Mouse (Mus musculus) limb, embryonic 14.5 days (tissue): ENCODE measurements around the gene Ifi27l2b. TPM values are rescaled to one million over a fixed set of nuclear protein-coding genes. Genes with fewer than 3 reads are reported as not detected.

ENCODE experiments used
- ATAC-seq: fragments of 200-750 bp; cut with Nextera tagmentation; 2 replicates; pipeline ENCODE4 v1.8.0; 2017; ENCODE audit warnings: low read depth, moderate number of reproducible peaks, moderate TSS enrichment; ENCODE audit not compliant: low FRiP score
- DNase-seq: peaks from one replicate; pipeline ENCODE4 v3.0.0-alpha.2; 2015; ENCODE audit warnings: low spot score
- H3K27ac ChIP-seq: fragments of 300-500 bp; sonication (generic); replicated peaks from 2 replicates; pipeline ENCODE4 v1.5.1; 2014; ENCODE audit warnings: low read depth, mild to moderate bottlenecking, low read length, moderate library complexity, mixed read lengths
- H3K27me3 ChIP-seq: fragments of 300-500 bp; sonication (generic); 2 replicates; pipeline ENCODE4 v1.6.1; 2014; ENCODE audit warnings: low read length, mixed read lengths; ENCODE audit not compliant: control insufficient read depth, insufficient read depth
- H3K36me3 ChIP-seq: fragments of 300-500 bp; sonication (generic); 2 replicates; pipeline ENCODE4 v1.6.1; 2014; ENCODE audit warnings: mild to moderate bottlenecking, low read length, moderate library complexity, mixed read lengths; ENCODE audit not compliant: control insufficient read depth, insufficient read depth
- H3K4me1 ChIP-seq: fragments of 300-500 bp; sonication (generic); 2 replicates; pipeline ENCODE4 v1.6.1; 2014; ENCODE audit warnings: antibody characterized with exemption, low read length, mixed read lengths; ENCODE audit not compliant: control insufficient read depth, insufficient read depth
- H3K4me2 ChIP-seq: fragments of 300-500 bp; sonication (generic); replicated peaks from 2 replicates; pipeline ENCODE4 v1.6.1; 2014; ENCODE audit warnings: low read depth, mild to moderate bottlenecking, low read length, moderate library complexity; ENCODE audit not compliant: severe bottlenecking
- H3K4me3 ChIP-seq: fragments of 300-500 bp; sonication (generic); replicated peaks from 2 replicates; pipeline ENCODE4 v1.5.1; 2014; ENCODE audit warnings: low read length
- H3K9ac ChIP-seq: fragments of 300-500 bp; sonication (generic); 2 replicates; pipeline ENCODE4 v1.6.1; 2014; ENCODE audit warnings: mild to moderate bottlenecking, low read depth, low read length, moderate library complexity; ENCODE audit not compliant: severe bottlenecking
- H3K9me3 ChIP-seq: fragments of 300-500 bp; sonication (generic); 2 replicates; pipeline ENCODE4 v1.6.1; 2016; ENCODE audit warnings: low read length; ENCODE audit not compliant: control insufficient read depth
- POLR2A ChIP-seq: fragments of 200-500 bp; IDR thresholded peaks from 2 replicates; pipeline ENCODE4 v1.8.0; 2012; ENCODE audit warnings: inconsistent platforms, mild to moderate bottlenecking, moderate library complexity, borderline replicate concordance; ENCODE audit not compliant: insufficient read depth, insufficient read length; ENCODE audit errors: extremely low read depth
- WGBS: fragments of 180-500 bp; shearing (Covaris S2); extraction: QIAGEN DNeasy Blood & Tissue Kit; methylation state at CpG from one replicate; pipeline ENCODE4 v1.1.7; 2014; 5-methylcytosine and 5-hydroxymethylcytosine counted together
- polyA plus RNA-seq, 2 experiments: library from polyadenylated mRNA; depleted of rRNA in 1 of 2; stranded (reverse) in 1 of 2; unstranded in 1 of 2; fragments of >200 nt; fragmentation: Nextera tagmentation in 1 of 2; extraction: Ambion mirVana in 1 of 2; gene quantifications; 2 replicates each; pipeline versions ENCODE4 v1.2.1 to v1.2.3; 2012 to 2014

Ifi27l2b gene
- polyA plus RNA-seq (2012; rRNA removed): not detected in 2 replicates
- polyA plus RNA-seq (2014; fragmentation: Nextera tagmentation; extraction: Ambion mirVana): not detected in 2 replicates

GRCm38 (mm10) chr12:103457140-103457539 lies at the start of gene Ifi27l2b:
Ifi27l2b (minus strand) TSS chr12:103457223.
- no peak within 1 kb of the TSS for H3K27ac ChIP-seq
- DNase-seq: no peak
- no peaks in the 10 kb centered on the region for H3K9me3 ChIP-seq
- 62% methylated on average over 3 of the region's 3 CpGs for WGBS
- TF ChIP-seq POLR2A: no peak
- no peaks in the 10 kb centered on the region for H3K36me3 ChIP-seq
- H3K4me3 ChIP-seq: no peak within 1 kb of the TSS
- no peaks in the 10 kb centered on the region for H3K27me3 ChIP-seq
- no peak for ATAC-seq
- H3K4me2 ChIP-seq: no peak within 1 kb of the TSS
- H3K4me1 ChIP-seq: no peaks in the 10 kb centered on the region
- H3K9ac ChIP-seq: no peak within 1 kb of the TSS

- Histone ChIP-seq H3K4me3 (no peak overlapping the region), H3K9ac (no peak overlapping the region), H3K27ac (no peak overlapping the region), H3K4me2 (no peak overlapping the region), H3K4me1 (no peaks in the 10 kb centered on the region), H3K36me3 (no peaks in the 10 kb centered on the region), H3K27me3 (no peaks in the 10 kb centered on the region), H3K9me3 (no peaks in the 10 kb centered on the region)
- no peak for ATAC-seq
- DNase-seq: no peak
- TF ChIP-seq POLR2A: no peak
- 72% methylated on average over 3 of the region's 3 CpGs for WGBS
These were observed 47.4 kb upstream of the Ifi27l2b start for GRCm38 (mm10) chr12:103504402-103504801.

DNA sequence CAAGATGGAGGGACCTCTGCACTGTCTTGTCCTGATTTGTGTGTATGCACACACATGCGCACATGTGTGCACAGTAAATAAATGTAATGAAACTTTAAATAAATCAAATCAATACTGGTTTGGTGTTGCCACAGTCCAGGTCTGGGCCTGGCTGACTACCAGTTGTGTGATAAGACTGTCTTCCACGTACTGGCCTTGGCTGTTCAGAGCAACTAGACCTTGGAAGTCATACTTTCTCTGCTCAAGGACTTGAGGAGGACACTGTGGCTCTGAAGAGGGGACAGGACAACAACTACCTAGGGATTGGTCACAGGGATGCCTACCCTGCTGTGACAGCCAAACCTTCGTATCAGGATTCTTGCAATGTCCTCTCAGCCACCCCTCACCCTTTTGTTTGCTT lies 46.3 kb upstream of the Ifi27l2b start:
- TF ChIP-seq POLR2A: no peak
- Histone ChIP-seq H3K9ac (no peak overlapping the region), H3K27ac (no peak overlapping the region), H3K27me3 (no peaks in the 10 kb centered on the region), H3K4me3 (no peak overlapping the region), H3K36me3 (no peaks in the 10 kb centered on the region), H3K4me2 (no peak overlapping the region), H3K9me3 (no peaks in the 10 kb centered on the region), H3K4me1 (no peaks in the 10 kb centered on the region)
- DNase-seq (no peak), ATAC-seq (no peak)
- WGBS: 93% methylated on average over 3 of the region's 3 CpGs

GRCm38 (mm10) chr12:103499261-103499660 lies 42.2 kb upstream of the Ifi27l2b start:
- Histone ChIP-seq H3K27ac (no peak overlapping the region), H3K4me3 (no peak overlapping the region), H3K27me3 (no peaks in the 10 kb centered on the region), H3K9me3 (no peaks in the 10 kb centered on the region), H3K36me3 (no peaks in the 10 kb centered on the region), H3K4me2 (no peak overlapping the region), H3K9ac (no peak overlapping the region), H3K4me1 (no peaks in the 10 kb centered on the region)
- WGBS: 78% methylated on average over 2 of the region's 2 CpGs
- DNase-seq (no peak), ATAC-seq (no peak)
- no peak for TF ChIP-seq POLR2A

- Histone ChIP-seq H3K36me3 (no peaks in the 10 kb centered on the region), H3K4me3 (no peak overlapping the region), H3K9me3 (no peaks in the 10 kb centered on the region), H3K4me1 (no peaks in the 10 kb centered on the region), H3K4me2 (no peak overlapping the region), H3K9ac (no peak overlapping the region), H3K27ac (no peak overlapping the region), H3K27me3 (no peaks in the 10 kb centered on the region)
- whole genome bisulfite sequencing: 68% methylated on average over 5 of the region's 5 CpGs
- ATAC-seq: no peak
- no peak for DNase-seq
- TF ChIP-seq POLR2A: no peak
These were observed 41.7 kb upstream of the Ifi27l2b start for GRCm38 (mm10) chr12:103498768-103499167.

DNA sequence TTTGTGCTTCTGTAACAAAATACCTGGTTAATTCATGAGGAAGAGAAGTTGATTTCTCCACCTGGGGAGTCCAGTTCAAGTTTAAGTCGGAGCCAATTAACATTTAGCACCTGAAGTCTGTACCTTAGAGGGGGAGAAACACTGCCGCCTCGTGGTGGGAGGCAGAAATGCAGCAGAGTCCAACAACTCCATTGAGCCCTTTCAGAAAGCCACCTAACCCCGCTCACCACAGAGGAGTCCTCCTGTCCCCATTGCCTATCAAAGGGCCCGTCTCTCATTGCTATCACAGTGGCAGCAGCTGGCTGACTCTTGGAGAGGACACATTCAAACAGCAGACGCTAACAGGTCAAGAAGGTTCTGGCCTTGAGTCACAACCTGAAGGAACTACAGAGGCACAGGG lies 37.5 kb upstream of the Ifi27l2b start:
- Histone ChIP-seq H3K27ac (no peak overlapping the region), H3K4me1 (no peaks in the 10 kb centered on the region), H3K9me3 (no peaks in the 10 kb centered on the region), H3K36me3 (no peaks in the 10 kb centered on the region), H3K4me3 (no peak overlapping the region), H3K27me3 (no peaks in the 10 kb centered on the region), H3K4me2 (no peak overlapping the region), H3K9ac (no peak overlapping the region)
- ATAC-seq (no peak), DNase-seq (no peak)
- TF ChIP-seq POLR2A: no peak
- WGBS: 22% methylated on average over 6 of the region's 6 CpGs
